Mouse (Mus musculus): ENCODE data around the gene Cct8l1.

Gene Cct8l1

GRCm38 (mm10) chr5:25529529-25530421 is 13.9 kb downstream of the Cct8l1 start:
- peak; percentile 99 for DNase-seq (ENCODE audit: low read depth)

- DNase-seq (ENCODE audit: low read depth), result peak; percentile 27
Observed at GRCm38 (mm10) chr5:25530629-25531028, 14.8 kb downstream of the Cct8l1 start.

GRCm38 (mm10) chr5:25532256-25533147 is 16.6 kb downstream of the Cct8l1 start:
- DNase-seq (ENCODE audit: low read depth), result peak; percentile 51

- no peak for DNase-seq (ENCODE audit: low read depth)
Observed at GRCm38 (mm10) chr5:25533298-25533697, 17.4 kb downstream of the Cct8l1 start.

- DNase-seq (ENCODE audit: low read depth), result no peak
Observed at GRCm38 (mm10) chr5:25535566-25535965, 19.7 kb downstream of the Cct8l1 start.

- DNase-seq (ENCODE audit: low read depth), result no peak
Observed at GRCm38 (mm10) chr5:25536451-25536850, 20.6 kb downstream of the Cct8l1 start.

- DNase-seq (ENCODE audit: low read depth), result peak; percentile 36
Observed at GRCm38 (mm10) chr5:25536921-25537409, 21.1 kb downstream of the Cct8l1 start.

- no peak for DNase-seq (ENCODE audit: low read depth)
Observed at GRCm38 (mm10) chr5:25540412-25540811, 24.5 kb downstream of the Cct8l1 start.

GRCm38 (mm10) chr5:25540921-25541320 is 25.1 kb downstream of the Cct8l1 start:
- DNase-seq (ENCODE audit: low read depth), result no peak

GRCm38 (mm10) chr5:25541661-25542060 is 25.8 kb downstream of the Cct8l1 start:
- DNase-seq (ENCODE audit: low read depth), result no peak

GRCm38 (mm10) chr5:25544061-25544460 is 28.2 kb downstream of the Cct8l1 start:
- no peak for DNase-seq (ENCODE audit: low read depth)

GRCm38 (mm10) chr5:25544566-25544965 is 28.7 kb downstream of the Cct8l1 start:
- no peak for DNase-seq (ENCODE audit: low read depth)

- no peak for DNase-seq (ENCODE audit: low read depth)
Observed at GRCm38 (mm10) chr5:25546912-25547311, 31.0 kb downstream of the Cct8l1 start.

GRCm38 (mm10) chr5:25550912-25551311 is 35.0 kb downstream of the Cct8l1 start:
- no peak for DNase-seq (ENCODE audit: low read depth)

- DNase-seq (ENCODE audit: low read depth), result no peak
Observed at GRCm38 (mm10) chr5:25554210-25554609, 38.3 kb downstream of the Cct8l1 start.

GRCm38 (mm10) chr5:25554689-25555088 is 38.8 kb downstream of the Cct8l1 start:
- no peak for DNase-seq (ENCODE audit: low read depth)

GRCm38 (mm10) chr5:25555684-25556083 is 39.8 kb downstream of the Cct8l1 start:
- no peak for DNase-seq (ENCODE audit: low read depth)

GRCm38 (mm10) chr5:25556363-25556762 is 40.5 kb downstream of the Cct8l1 start:
- DNase-seq (ENCODE audit: low read depth), result no peak

Measured in c-Kit-positive CD71-positive TER-119-negative erythroid progenitor cells, embryonic 14.5 days (primary cell).